Mouse (Mus musculus): Measurements from ENCODE around the gene Xpnpep3. TPM values are rescaled to one million over a fixed set of nuclear protein-coding genes. Genes with fewer than 3 reads are reported as not detected.
"Not testable (repeated sequence)": the region's sequence is repeated elsewhere in the genome, so short reads cannot be mapped to it uniquely, and the experiment has no call there.

Gene Xpnpep3
- polyA plus RNA-seq, 1 experiment from 2014 or later = 8.6 TPM

- Histone ChIP-seq H3K4me3 (peak within 1 kb of the TSS; percentile 63), H3K9ac (peak within 1 kb of the TSS; percentile 84), H3K4me2 (peak within 1 kb of the TSS; percentile 68), H3K27ac (peak within 1 kb of the TSS; percentile 94), H3K27me3 (no peaks in the 10 kb centered on the region), H3K9me3 (no peaks in the 10 kb centered on the region), H3K4me1 (replicated peaks) (peaks cover 22% of the 10 kb centered on the region), H3K36me3 (peaks cover 24% of the 10 kb centered on the region)
- ATAC-seq (ENCODE audit: low FRiP score) = peak; percentile 99
- WGBS = under 1% methylated on average over 62 of the region's 62 CpGs
Measured at GRCm38 (mm10) chr15:81465901-81466737, 66.2 kb downstream of the Xpnpep3 start, which contains the start of gene Rbx1. Gene Rbx1 (plus strand): TSS chr15:81466296.

GRCm38 (mm10) chr15:81466738-81467113 lies 66.8 kb downstream of the Xpnpep3 start:
- Histone ChIP-seq H3K4me2 (peak overlapping the region; percentile 68), H3K27me3 (no peaks in the 10 kb centered on the region), H3K4me3 (peak overlapping the region; percentile 63), H3K27ac (peak overlapping the region; percentile 94), H3K4me1 (replicated peaks) (peaks cover 22% of the 10 kb centered on the region), H3K9me3 (no peaks in the 10 kb centered on the region), H3K36me3 (peaks cover 30% of the 10 kb centered on the region), H3K9ac (peak overlapping the region; percentile 84)
- no peak for ATAC-seq (ENCODE audit: low FRiP score)
- WGBS = under 1% methylated on average over 15 of the region's 15 CpGs

- 92% methylated on average over 8 of the region's 8 CpGs for WGBS
- Histone ChIP-seq H3K4me3 (no peak overlapping the region), H3K4me2 (no peak overlapping the region), H3K9me3 (no peaks in the 10 kb centered on the region), H3K27ac (no peak overlapping the region), H3K9ac (no peak overlapping the region), H3K36me3 (peaks cover 68% of the 10 kb centered on the region), H3K27me3 (no peaks in the 10 kb centered on the region), H3K4me1 (replicated peaks) (peaks cover 15% of the 10 kb centered on the region)
- no peak for ATAC-seq (ENCODE audit: low FRiP score)
Measured at GRCm38 (mm10) chr15:81470735-81471134, 70.8 kb downstream of the Xpnpep3 start.

GRCm38 (mm10) chr15:81472256-81472655 lies 72.3 kb downstream of the Xpnpep3 start:
- no peaks in the 10 kb centered on the region for H3K9me3 ChIP-seq
- no peak overlapping the region for H3K4me3 ChIP-seq
- H3K27ac ChIP-seq = no peak overlapping the region
- no peaks in the 10 kb centered on the region for H3K27me3 ChIP-seq
- peaks cover 70% of the 10 kb centered on the region for H3K36me3 ChIP-seq
- H3K4me1 ChIP-seq (replicated peaks) = peaks cover 20% of the 10 kb centered on the region
- no peak for ATAC-seq (ENCODE audit: low FRiP score)
- 98% methylated on average over 5 of the region's 5 CpGs for WGBS
- no peak overlapping the region for H3K9ac ChIP-seq
- H3K4me2 ChIP-seq = no peak overlapping the region

GRCm38 (mm10) chr15:81475654-81476053 lies 75.7 kb downstream of the Xpnpep3 start:
- ATAC-seq (ENCODE audit: low FRiP score) = no peak
- 0 out of 2 replicates have a peak, but pooled peaks cover under 1% of the 10 kb centered on the region for H3K27me3 ChIP-seq
- no peak overlapping the region for H3K27ac ChIP-seq
- H3K36me3 ChIP-seq = peaks cover 51% of the 10 kb centered on the region
- no peak overlapping the region for H3K9ac ChIP-seq
- H3K4me3 ChIP-seq = no peak overlapping the region
- no peaks in the 10 kb centered on the region for H3K9me3 ChIP-seq
- peaks cover 6% of the 10 kb centered on the region for H3K4me1 ChIP-seq (replicated peaks)
- H3K4me2 ChIP-seq = no peak overlapping the region
- 42% methylated on average over 3 of the region's 3 CpGs for WGBS

- WGBS = 5% methylated on average over 2 of the region's 2 CpGs
- H3K9ac ChIP-seq = no peak overlapping the region
- H3K36me3 ChIP-seq = peaks cover 41% of the 10 kb centered on the region
- H3K27ac ChIP-seq = no peak overlapping the region
- no peak for ATAC-seq (ENCODE audit: low FRiP score)
- H3K4me3 ChIP-seq = no peak overlapping the region
- peaks cover 10% of the 10 kb centered on the region for H3K4me1 ChIP-seq (replicated peaks)
- H3K27me3 ChIP-seq = 0 out of 2 replicates have a peak, but pooled peaks cover 7% of the 10 kb centered on the region
- no peaks in the 10 kb centered on the region for H3K9me3 ChIP-seq
- H3K4me2 ChIP-seq = peak overlapping the region; percentile 35
Measured at GRCm38 (mm10) chr15:81476597-81476996, 76.7 kb downstream of the Xpnpep3 start.

GRCm38 (mm10) chr15:81479446-81480213 lies 79.7 kb downstream of the Xpnpep3 start:
- 63% methylated on average over 21 of the region's 21 CpGs for WGBS
- Histone ChIP-seq H3K27me3 (peaks cover 10% of the 10 kb centered on the region; the same call in 1 of the 2 replicates), H3K4me3 (no peak overlapping the region), H3K4me2 (no peak overlapping the region), H3K9me3 (no peaks in the 10 kb centered on the region), H3K36me3 (peaks cover 13% of the 10 kb centered on the region), H3K27ac (no peak overlapping the region), H3K4me1 (replicated peaks) (peaks cover 10% of the 10 kb centered on the region), H3K9ac (no peak overlapping the region)
- ATAC-seq (ENCODE audit: low FRiP score) = no peak

- WGBS = 74% methylated on average over 3 of the region's 3 CpGs
Measured at GRCm38 (mm10) chr15:81480284-81480683, 80.3 kb downstream of the Xpnpep3 start.

GRCm38 (mm10) chr15:81480977-81481379 lies 81.0 kb downstream of the Xpnpep3 start:
- Histone ChIP-seq H3K36me3 (no peaks in the 10 kb centered on the region), H3K9ac (peak overlapping the region; percentile 46; the same call in 1 of the 2 replicates), H3K9me3 (no peaks in the 10 kb centered on the region), H3K27ac (no peak overlapping the region), H3K4me3 (peak overlapping the region; percentile 18), H3K4me1 (replicated peaks) (peaks cover 10% of the 10 kb centered on the region), H3K27me3 (peaks cover 10% of the 10 kb centered on the region; the same call in 1 of the 2 replicates), H3K4me2 (peak overlapping the region; percentile 43)
- 18% methylated on average over 13 of the region's 13 CpGs for WGBS
- no peak for ATAC-seq (ENCODE audit: low FRiP score)

More at GRCm38 (mm10) chr15:81480284-81480683, 80.3 kb downstream of the Xpnpep3 start:
- H3K27me3 ChIP-seq; H3K27ac ChIP-seq; H3K9me3 ChIP-seq; H3K4me3 ChIP-seq; H3K4me2 ChIP-seq; H3K36me3 ChIP-seq; ATAC-seq (ENCODE audit: low FRiP score); H3K9ac ChIP-seq: not testable (repeated sequence)
- H3K4me1 ChIP-seq (replicated peaks) = peaks cover 10% of the 10 kb centered on the region

GRCm38 (mm10) chr15:81482966-81483365 lies 83.0 kb downstream of the Xpnpep3 start:
- no peak for ATAC-seq (ENCODE audit: low FRiP score)
- H3K4me1 ChIP-seq (replicated peaks) = peaks cover 4% of the 10 kb centered on the region; the same call in 1 of the 2 replicates
- no peak overlapping the region for H3K27ac ChIP-seq
- no peak overlapping the region for H3K4me2 ChIP-seq
- no peaks in the 10 kb centered on the region for H3K9me3 ChIP-seq
- H3K4me3 ChIP-seq = no peak overlapping the region
- peaks cover 10% of the 10 kb centered on the region; the same call in 1 of the 2 replicates for H3K27me3 ChIP-seq
- WGBS = 93% methylated on average over 2 of the region's 2 CpGs
- no peaks in the 10 kb centered on the region for H3K36me3 ChIP-seq
- H3K9ac ChIP-seq = no peak overlapping the region

GRCm38 (mm10) chr15:81483691-81484090 lies 83.8 kb downstream of the Xpnpep3 start:
- no peak for ATAC-seq (ENCODE audit: low FRiP score)
- Histone ChIP-seq H3K4me1 (replicated peaks) (peaks cover 4% of the 10 kb centered on the region; the same call in 1 of the 2 replicates), H3K9me3 (no peaks in the 10 kb centered on the region), H3K4me2 (no peak overlapping the region), H3K36me3 (no peaks in the 10 kb centered on the region), H3K27me3 (peaks cover 10% of the 10 kb centered on the region; the same call in 1 of the 2 replicates), H3K4me3 (no peak overlapping the region), H3K9ac (no peak overlapping the region), H3K27ac (no peak overlapping the region)
- 84% methylated on average over 6 of the region's 6 CpGs for WGBS

GRCm38 (mm10) chr15:81485483-81485882 lies 85.5 kb downstream of the Xpnpep3 start:
- Histone ChIP-seq H3K4me2 (no peak overlapping the region), H3K4me1 (replicated peaks) (peaks cover 4% of the 10 kb centered on the region; the same call in 1 of the 2 replicates), H3K27ac (no peak overlapping the region), H3K27me3 (peaks cover 10% of the 10 kb centered on the region; the same call in 1 of the 2 replicates), H3K36me3 (no peaks in the 10 kb centered on the region), H3K9ac (no peak overlapping the region), H3K9me3 (no peaks in the 10 kb centered on the region), H3K4me3 (no peak overlapping the region)
- no peak for ATAC-seq (ENCODE audit: low FRiP score)
- 83% methylated on average over 4 of the region's 4 CpGs for WGBS
